12 mouse cellular contexts compared by ENCODE assay signal in the genomic region with DNA sequence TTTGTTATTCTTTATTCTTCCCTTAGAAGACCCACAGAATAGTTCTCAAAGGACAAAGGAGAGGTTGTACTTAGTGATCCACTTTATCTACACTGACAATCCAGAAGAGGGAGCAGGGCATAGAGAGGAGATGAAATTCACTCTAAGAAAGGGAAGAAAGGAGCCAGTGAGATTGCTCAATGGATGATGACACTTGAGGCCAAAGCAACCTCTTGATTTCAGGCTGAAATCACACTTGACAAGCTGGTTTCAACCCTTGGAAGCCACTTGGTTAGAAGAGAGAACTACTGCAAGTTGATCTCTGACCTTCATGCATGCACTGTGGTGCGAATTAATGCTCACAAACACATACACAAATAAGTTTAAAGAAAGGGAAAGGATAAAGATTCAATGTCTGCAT.
"Had no signal": no experiment of that assay in that cellular context is flagged by ENCODE, and none has a peak within 500 bp of the region (broad histone marks: within the 10 kb centered on the region; RNA-seq: fewer than 3 reads in every experiment).

No protein-coding gene starts in this region.

- H3K4me1 ChIP-seq: midbrain, embryonic 13.5 days; neural tube, embryonic 12.5 days had no signal

- H3K4me2 ChIP-seq: kidney, embryonic 15.5 days; limb, embryonic 13.5 days; midbrain, embryonic 13.5 days; neural tube, embryonic 12.5 days had no signal

- H3K9me3 ChIP-seq: kidney, embryonic 15.5 days; limb, embryonic 13.5 days; midbrain, embryonic 13.5 days; neural tube, embryonic 12.5 days had no signal

- DNase-seq: kidney, adult 2 months; kidney, postnatal 14 days; left cerebral cortex, postnatal 4 days; right cerebral cortex, postnatal 4 days; spleen, adult 18-20 months; thymus, postnatal 4 days had no signal

- H3K36me3 ChIP-seq: kidney, embryonic 15.5 days; limb, embryonic 13.5 days; midbrain, embryonic 13.5 days; neural tube, embryonic 12.5 days had no signal

- H3K27me3 ChIP-seq: kidney, embryonic 15.5 days; limb, embryonic 13.5 days; midbrain, embryonic 13.5 days; neural tube, embryonic 12.5 days had no signal

- H3K4me3 ChIP-seq: kidney, embryonic 15.5 days; limb, embryonic 13.5 days; midbrain, embryonic 13.5 days; neural tube, embryonic 12.5 days had no signal

- H3K9ac ChIP-seq: kidney, embryonic 15.5 days; limb, embryonic 13.5 days; liver, embryonic 14.5 days; midbrain, embryonic 13.5 days; neural tube, embryonic 12.5 days had no signal

- ATAC-seq: intestine, embryonic 16.5 days; midbrain, embryonic 13.5 days had no signal

- H3K27ac ChIP-seq: kidney, embryonic 15.5 days; limb, embryonic 13.5 days; liver, embryonic 14.5 days; midbrain, embryonic 13.5 days; neural tube, embryonic 12.5 days had no signal
